Mouse (Mus musculus): ENCODE data around the gene Smad1.
"Not testable (repeated sequence)": the region's sequence is repeated elsewhere in the genome, so short reads cannot be mapped to it uniquely, and the experiment has no call there.

Gene Smad1

DNA sequence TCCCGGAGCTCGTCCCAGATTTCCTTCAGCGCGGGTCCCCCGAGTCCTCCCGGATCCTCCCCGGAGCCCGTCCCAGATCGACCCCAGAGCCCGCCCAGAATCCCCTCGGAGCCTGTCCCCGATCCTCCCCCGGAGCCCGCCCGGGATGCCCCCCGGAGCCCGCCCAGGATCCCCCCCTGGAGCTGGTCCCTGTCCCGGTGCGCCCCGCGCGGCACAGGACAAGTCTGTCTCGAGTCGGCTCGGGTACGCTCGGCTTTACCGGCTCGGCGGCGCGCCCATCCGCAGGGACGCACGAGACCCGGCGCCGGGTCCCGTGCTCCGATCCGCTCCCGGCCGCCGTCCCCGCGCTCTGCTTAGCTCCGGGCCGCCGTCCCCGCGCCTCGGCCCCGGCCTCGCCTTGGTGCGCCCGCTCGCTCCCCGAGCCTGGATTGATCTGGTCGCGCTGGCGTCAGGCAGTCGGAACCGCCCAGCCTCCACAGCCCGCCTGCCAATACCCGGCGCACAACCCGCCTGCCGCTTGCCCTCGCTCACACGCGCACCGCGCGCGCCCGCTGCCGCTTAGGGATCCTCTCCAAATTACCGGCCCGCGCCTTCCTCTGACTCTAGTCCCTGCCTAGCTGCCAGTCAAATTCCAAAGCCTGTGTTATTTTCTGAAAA, at the start of gene Smad1:
Gene Smad1, minus strand, starts transcription at position 525 of the 657 bp plus-strand sequence.
- in situ Hi-C loops (cut with MboI, MseI), result no loop called here

GRCm38 (mm10) chr8:79447260-79447853, 48.0 kb upstream of the Smad1 start:
- in situ Hi-C loops (cut with MboI, MseI), result no loop called here

- in situ Hi-C loops (cut with MboI, MseI), result no loop called here
These were observed 44.3 kb upstream of the Smad1 start for GRCm38 (mm10) chr8:79443460-79444098.

DNA sequence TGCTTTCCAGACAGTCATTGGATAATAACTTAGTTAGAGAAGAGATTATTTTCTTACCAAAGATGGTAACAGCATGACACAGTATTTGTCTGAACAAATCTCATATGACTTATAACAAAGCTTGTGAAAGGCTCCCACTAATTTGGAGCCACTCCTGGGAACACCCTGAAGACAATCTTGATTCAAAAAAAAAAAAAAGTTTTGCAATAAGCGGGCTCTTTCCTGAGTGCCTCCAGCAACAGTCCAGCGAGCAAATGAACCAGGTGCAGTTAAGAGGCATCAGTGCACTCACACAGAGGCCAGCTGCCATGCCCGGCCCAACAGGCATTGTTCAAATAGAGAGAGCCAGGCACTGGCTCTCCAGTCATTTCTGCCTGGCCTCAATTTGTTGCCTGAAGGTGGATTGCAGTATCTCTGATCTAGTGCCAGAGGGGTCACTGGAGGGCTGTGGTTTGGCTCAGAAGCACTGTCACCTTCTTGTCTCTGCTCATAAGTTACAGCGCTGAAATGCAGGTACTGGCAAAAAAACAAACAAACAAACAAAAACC, 34.7 kb upstream of the Smad1 start:
- in situ Hi-C loops (cut with MboI, MseI), result no loop called here

GRCm38 (mm10) chr8:79414907-79415306, 15.6 kb upstream of the Smad1 start:
- in situ Hi-C loops (cut with MboI, MseI), result no loop called here

DNA sequence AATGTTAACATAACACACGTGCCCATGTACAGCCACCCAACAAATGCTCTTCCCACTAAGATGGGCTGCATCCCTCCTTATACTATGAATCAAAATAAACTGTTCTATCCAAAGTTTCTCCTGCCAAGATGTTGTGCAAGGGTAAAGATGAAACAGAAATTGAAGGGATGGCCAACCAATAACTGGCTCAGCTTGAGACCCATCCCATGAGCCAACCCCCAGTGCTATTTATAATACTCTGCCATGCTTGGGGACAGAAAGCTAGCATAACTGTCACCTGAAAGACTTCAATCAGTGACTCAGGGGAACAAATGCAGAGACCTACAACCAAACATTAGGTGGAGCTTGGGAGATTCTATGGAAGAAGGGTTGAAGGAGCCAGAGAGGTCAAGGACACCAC, 11.2 kb upstream of the Smad1 start:
- in situ Hi-C loops (cut with MboI, MseI), result no loop called here

DNA sequence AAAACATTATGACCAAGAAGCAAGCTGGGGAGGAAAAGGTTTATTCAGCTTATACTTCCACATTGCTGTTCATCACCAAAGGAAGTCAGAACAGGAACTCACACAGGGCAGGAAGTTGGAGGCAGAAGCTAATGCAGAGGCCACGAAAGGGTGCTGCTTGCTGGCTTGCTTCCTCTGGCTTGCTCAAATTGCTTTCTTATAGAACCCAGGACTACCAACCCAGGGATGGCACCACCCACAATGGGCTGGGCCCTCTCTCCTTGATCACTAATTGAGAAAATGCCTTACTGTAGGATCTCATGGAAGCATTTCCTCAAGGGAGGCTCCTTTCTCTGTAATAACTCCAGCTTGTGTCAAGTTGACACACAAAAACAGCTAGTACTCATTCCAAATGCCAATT, 8.0 kb upstream of the Smad1 start:
- in situ Hi-C loops (cut with MboI, MseI), result not testable (repeated sequence)

- in situ Hi-C loops (cut with MboI, MseI), result no loop called here
These were observed 5.7 kb upstream of the Smad1 start for GRCm38 (mm10) chr8:79404895-79405557.

- in situ Hi-C loops (cut with MboI, MseI), result no loop called here
These were observed 1.4 kb upstream of the Smad1 start for GRCm38 (mm10) chr8:79400671-79401070.

GRCm38 (mm10) chr8:79398251-79398981, 902 bp downstream of the Smad1 start:
- in situ Hi-C loops (cut with MboI, MseI), result no loop called here

DNA sequence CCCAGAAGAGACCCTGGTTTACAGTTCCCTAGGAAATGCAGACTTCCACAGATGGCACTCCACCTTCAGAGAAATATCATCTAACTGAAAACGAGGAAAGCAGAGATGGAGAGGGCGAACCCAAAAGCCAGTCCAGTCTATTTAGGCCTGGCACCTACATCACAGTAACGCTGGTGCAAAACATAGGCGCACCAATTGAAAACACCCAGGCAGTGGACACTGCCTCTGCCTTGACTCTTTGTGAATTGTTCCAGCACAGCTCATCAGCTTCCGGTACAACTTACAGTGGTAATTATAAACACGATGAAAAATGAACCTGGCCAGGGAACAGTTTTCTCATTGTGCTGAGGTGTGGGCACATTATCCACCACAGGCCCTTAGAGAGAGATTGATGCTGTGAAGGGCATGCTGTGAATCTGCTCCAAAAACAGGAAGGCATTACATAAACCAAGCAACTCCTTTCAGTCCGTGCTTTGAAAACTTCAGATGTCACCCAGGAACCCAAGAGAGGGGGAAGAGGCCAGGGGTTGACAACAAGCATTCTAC, 1.5 kb downstream of the Smad1 start:
- in situ Hi-C loops (cut with MboI, MseI), result no loop called here

DNA sequence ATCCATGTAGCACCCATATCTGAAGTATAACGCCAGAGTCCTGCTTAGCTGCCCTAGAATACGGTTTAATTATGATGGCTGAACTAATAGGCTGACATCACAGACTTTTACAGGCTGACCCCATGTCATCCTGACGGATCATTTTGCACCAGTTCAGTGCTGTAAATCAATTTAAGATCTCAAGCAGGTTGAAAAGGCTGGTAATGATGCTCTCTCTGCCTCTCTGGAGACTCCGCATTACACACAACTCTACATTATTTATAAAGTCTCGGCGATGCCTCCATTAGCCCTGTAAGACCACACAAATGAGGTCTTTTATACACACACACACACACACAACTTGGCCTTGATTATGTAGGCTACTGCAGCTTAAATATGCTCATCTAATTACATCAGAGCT, 2.4 kb downstream of the Smad1 start:
- in situ Hi-C loops (cut with MboI, MseI), result no loop called here

- in situ Hi-C loops (cut with MboI, MseI), result no loop called here
These were observed 5.3 kb downstream of the Smad1 start for GRCm38 (mm10) chr8:79394009-79394408.

DNA sequence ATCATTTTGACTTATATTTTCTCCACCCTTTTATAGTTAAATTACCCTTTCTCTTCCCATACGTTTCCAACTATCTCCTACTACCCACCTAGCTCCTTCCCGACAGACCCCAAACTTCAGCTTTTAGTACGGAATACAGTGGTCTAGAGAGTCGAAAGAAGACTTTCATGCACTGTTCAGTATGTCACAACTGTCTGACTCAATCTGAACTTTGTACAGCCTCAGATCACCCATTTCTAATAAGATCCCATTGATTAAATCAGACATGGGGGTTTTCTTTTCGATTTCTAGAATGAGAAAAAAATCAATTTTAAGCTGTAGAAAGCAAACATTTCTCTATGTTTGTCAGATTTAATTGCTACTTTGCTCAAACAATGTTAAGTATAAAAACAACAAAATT, 6.1 kb downstream of the Smad1 start:
- in situ Hi-C loops (cut with MboI, MseI), result no loop called here

DNA sequence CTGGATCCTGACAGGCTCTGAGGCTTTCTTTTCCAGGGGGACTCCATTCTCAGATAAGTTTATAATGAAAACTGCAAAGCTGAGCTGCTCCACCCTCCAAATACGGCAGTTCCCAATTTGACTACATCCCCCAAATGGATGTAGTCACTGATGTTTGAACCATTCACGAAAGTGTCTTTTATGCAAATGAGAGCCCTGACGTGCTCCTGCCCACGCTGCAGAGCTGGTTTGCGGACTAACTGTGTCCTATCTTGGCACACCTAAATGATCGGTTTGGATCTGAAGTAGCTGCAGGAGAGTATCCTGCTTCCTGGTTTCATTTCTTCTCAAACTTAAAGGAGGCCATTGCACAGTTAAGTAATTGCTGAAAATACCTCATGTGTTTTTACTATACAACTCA, 6.7 kb downstream of the Smad1 start:
- in situ Hi-C loops (cut with MboI, MseI), result no loop called here

- in situ Hi-C loops (cut with MboI, MseI), result no loop called here
These were observed 7.9 kb downstream of the Smad1 start for GRCm38 (mm10) chr8:79391454-79391853.

DNA sequence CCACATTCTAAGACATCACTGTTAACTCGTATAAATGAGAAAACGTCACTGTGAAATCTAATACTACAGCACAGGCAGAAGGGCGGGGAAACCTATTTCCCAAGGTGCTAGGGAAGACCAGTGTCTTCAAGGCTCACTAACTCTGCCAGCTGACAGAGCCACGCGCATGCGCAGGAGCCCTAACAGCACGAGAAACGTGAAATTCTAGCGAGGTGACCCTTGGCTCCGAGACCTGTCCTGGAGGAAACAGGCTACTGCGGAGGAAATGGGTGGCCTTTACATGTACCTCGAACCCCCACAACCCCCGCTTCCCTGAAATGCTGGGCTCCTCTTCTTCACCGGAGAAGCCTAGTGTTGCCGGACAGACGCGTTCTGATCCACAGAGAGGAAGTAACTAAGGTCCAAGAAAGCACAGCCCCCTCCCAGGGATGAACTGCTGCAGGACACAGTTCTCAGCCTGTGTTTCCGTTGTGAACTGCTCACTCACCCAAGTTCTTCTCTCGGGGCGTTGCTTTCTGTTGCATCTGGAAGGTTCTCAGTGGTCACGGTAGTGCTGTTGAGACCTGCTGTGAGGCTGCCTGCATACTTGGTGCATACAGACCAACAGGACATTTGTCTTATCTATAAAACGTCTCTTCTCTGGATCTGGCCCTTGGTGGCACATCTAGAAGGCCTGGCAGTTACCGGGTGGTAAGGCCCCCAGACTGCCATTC, 10.1 kb downstream of the Smad1 start:
- in situ Hi-C loops (cut with MboI, MseI), result no loop called here

- in situ Hi-C loops (cut with MboI, MseI), result no loop called here
These were observed 12.5 kb downstream of the Smad1 start for GRCm38 (mm10) chr8:79386831-79387230.

DNA sequence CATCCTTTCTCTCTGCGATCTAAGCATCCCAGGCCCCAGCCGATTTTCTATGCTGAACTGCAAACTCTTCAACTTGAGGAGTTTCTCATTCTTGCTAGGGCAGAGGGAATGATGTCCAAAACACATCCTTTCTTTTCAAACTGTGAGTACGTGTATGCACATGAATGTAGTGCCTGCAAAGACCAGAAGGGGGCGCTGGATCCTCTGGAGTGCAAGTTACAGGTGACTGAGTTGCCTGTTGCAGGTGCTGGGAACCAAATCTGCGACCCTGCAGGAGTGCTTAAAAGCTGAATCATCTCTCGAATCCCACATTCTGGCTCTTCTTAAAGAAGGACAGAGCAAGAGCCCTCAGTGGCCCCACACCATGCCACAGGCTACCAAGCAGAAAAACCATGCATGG, 13.0 kb downstream of the Smad1 start:
- in situ Hi-C loops (cut with MboI, MseI), result no loop called here
